ENCODE assay signal across 9 mouse cellular contexts in genomic region chr15:73997197-73997940, GRCm38 (mm10).
A peak's percentile ranks its signal among the peaks of the same experiment; 100 is the strongest.
DNase-seq lines count a peak whose midpoint lies in the region; ATAC-seq lines count a peak whose summit lies in the region.
"Had no signal": no experiment of that assay in that cellular context is flagged by ENCODE, and none has a peak within 500 bp of the region (broad histone marks: within the 10 kb centered on the region; RNA-seq: fewer than 3 reads in every experiment).

No protein-coding gene starts in this region.

- H3K27me3 ChIP-seq in forebrain, embryonic 15.5 days: no peaks in the 10 kb centered on the region
- H3K27me3 ChIP-seq: liver, embryonic 15.5 days had no signal

- H3K36me3 ChIP-seq in forebrain, embryonic 15.5 days: no peaks in the 10 kb centered on the region
- H3K36me3 ChIP-seq: liver, embryonic 15.5 days had no signal

- no peak overlapping the region for H3K4me2 ChIP-seq in forebrain, embryonic 15.5 days (replicated peaks)
- H3K4me2 ChIP-seq: liver, embryonic 15.5 days had no signal

- ATAC-seq in forebrain, embryonic 15.5 days (replicated peaks): peak; percentile 46

- no peak overlapping the region for H3K9ac ChIP-seq in forebrain, embryonic 15.5 days (replicated peaks)
- H3K9ac ChIP-seq: liver, embryonic 15.5 days had no signal

- H3K27ac ChIP-seq in forebrain, embryonic 15.5 days (replicated peaks): peak overlapping the region; percentile 66
- H3K27ac ChIP-seq: liver, embryonic 15.5 days had no signal

- WGBS in forebrain, embryonic 15.5 days: 23% methylated on average over 17 of the region's 17 CpGs

- H3K9me3 ChIP-seq in forebrain, embryonic 15.5 days: no peaks in the 10 kb centered on the region
- H3K9me3 ChIP-seq: liver, embryonic 15.5 days had no signal

- peak; percentile 7 to 16 for DNase-seq in lung, adult 18-20 months
- DNase-seq in lung, postnatal 25 days (ENCODE audit: low spot score): no peak
- DNase-seq in cerebellum, adult 11-12 months: peak; percentile 67
- peak; percentile 77 to 92 for DNase-seq in layer of hippocampus, adult 18-20 months (ENCODE audit: low spot score in 2 of 2)
- peak; percentile 40 for DNase-seq in lung, postnatal 10 days
- DNase-seq in right cerebral cortex, adult 18-20 months: peak; percentile 87
- DNase-seq in B cell, adult 2 months: no peak

- H3K4me1 ChIP-seq in forebrain, embryonic 15.5 days: peaks cover 17% of the 10 kb centered on the region
- H3K4me1 ChIP-seq: liver, embryonic 15.5 days had no signal

- no peak overlapping the region for H3K4me3 ChIP-seq in forebrain, embryonic 15.5 days
- H3K4me3 ChIP-seq: liver, embryonic 15.5 days had no signal

Comparison
In these comparisons a context has a peak if more than half of its experiments do, and no peak if none do; other contexts are left out.
1. DNase-seq: peak in lung, adult 18-20 months (2 of 2), cerebellum, adult 11-12 months (single experiment), layer of hippocampus, adult 18-20 months (2 of 2), lung, postnatal 10 days (single experiment) and right cerebral cortex, adult 18-20 months (single experiment); none in lung, postnatal 25 days (single experiment) and B cell, adult 2 months (0 of 2).